Mouse (Mus musculus): ENCODE measurements around the gene Rnf144b. TPM values are rescaled to one million over a fixed set of nuclear protein-coding genes. Genes with fewer than 3 reads are reported as not detected.

Gene Rnf144b
- total RNA-seq, 2 experiments from 2014 or later, result 0.46 to 0.89 TPM

GRCm38 (mm10) chr13:47116000-47116399 is 6.5 kb upstream of the Rnf144b start:
- no peak for ATAC-seq (replicated peaks; ENCODE audit: low FRiP score, low TSS enrichment, poor library complexity, severe bottlenecking)

DNA sequence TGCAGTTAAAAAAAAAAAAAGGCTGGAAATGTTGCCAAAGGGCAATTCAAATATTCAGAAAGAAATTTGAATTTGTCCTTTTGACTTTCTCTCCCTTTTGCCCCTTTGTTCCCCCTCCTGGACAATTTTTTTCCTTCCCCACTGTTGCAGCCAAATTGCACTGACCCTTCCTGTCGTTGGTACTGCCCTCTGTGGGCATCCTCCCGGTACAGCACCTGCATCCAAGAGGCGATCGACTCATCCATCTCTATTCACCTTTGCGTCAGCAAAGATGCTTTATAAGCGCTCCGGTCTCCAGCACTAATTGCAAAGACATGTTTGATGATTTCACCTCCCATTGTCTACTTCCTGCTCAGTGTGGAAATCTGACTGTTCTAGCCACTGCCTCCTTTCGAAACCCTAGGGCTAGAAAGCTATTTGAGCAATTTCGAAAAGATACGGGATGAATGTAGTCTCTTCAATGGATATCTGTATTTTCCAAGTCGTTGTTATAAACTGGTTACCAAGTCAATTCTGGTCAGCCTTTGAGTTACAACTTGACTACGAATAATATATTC is 1.0 kb upstream of the Rnf144b start:
- ATAC-seq (replicated peaks; ENCODE audit: low FRiP score, low TSS enrichment, poor library complexity, severe bottlenecking), result no peak

- ATAC-seq (replicated peaks; ENCODE audit: low FRiP score, low TSS enrichment, poor library complexity, severe bottlenecking), result no peak
These were observed 2.0 kb downstream of the Rnf144b start for GRCm38 (mm10) chr13:47124449-47124848.

GRCm38 (mm10) chr13:47124986-47125385 is 2.5 kb downstream of the Rnf144b start:
- no peak for ATAC-seq (replicated peaks; ENCODE audit: low FRiP score, low TSS enrichment, poor library complexity, severe bottlenecking)

- no peak for ATAC-seq (replicated peaks; ENCODE audit: low FRiP score, low TSS enrichment, poor library complexity, severe bottlenecking)
These were observed 3.1 kb downstream of the Rnf144b start for GRCm38 (mm10) chr13:47125595-47125994.

- no peak for ATAC-seq (replicated peaks; ENCODE audit: low FRiP score, low TSS enrichment, poor library complexity, severe bottlenecking)
These were observed 6.6 kb downstream of the Rnf144b start for GRCm38 (mm10) chr13:47129090-47129489.

DNA sequence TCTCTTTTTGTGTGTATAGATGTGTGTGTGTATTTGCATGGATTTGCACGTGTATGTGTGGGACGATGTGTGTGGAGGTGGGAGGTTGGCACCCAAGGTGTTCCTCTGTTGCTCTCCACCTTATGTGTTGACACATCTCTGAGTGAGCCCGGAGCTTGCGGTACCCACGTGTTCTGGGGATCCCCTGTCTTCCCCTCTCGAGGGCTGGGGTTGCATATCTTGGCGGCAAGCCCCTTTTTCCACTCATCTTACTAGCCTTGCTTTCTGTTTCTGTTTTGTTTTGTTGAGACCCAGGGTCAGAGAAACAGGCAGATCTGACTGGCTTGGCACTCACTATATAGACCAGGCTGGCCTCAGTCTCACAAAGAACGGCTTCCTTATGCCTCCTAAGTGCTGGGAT is 10.6 kb downstream of the Rnf144b start:
- ATAC-seq (replicated peaks; ENCODE audit: low FRiP score, low TSS enrichment, poor library complexity, severe bottlenecking), result no peak

DNA sequence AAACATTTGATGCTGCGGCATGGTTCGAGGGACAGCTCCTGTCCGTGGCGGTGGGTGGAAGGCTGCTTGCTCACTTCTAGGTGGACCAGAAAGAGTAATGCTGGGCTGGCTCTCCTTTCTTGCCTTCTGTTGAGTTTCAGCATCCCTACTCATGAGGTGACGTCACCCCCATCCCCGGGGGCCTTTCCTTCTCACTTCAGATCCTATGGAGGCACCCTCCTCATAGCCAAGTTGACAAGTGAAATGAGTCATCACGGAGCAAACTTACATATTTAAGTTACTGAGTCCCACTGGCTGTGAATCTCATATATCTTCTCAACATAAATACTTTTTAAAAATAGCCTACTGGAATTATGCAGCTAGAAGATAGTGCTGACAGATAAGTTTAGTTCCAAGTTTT is 12.4 kb downstream of the Rnf144b start:
- no peak for ATAC-seq (replicated peaks; ENCODE audit: low FRiP score, low TSS enrichment, poor library complexity, severe bottlenecking)

GRCm38 (mm10) chr13:47135741-47136140 is 13.3 kb downstream of the Rnf144b start:
- ATAC-seq (replicated peaks; ENCODE audit: low FRiP score, low TSS enrichment, poor library complexity, severe bottlenecking), result no peak

DNA sequence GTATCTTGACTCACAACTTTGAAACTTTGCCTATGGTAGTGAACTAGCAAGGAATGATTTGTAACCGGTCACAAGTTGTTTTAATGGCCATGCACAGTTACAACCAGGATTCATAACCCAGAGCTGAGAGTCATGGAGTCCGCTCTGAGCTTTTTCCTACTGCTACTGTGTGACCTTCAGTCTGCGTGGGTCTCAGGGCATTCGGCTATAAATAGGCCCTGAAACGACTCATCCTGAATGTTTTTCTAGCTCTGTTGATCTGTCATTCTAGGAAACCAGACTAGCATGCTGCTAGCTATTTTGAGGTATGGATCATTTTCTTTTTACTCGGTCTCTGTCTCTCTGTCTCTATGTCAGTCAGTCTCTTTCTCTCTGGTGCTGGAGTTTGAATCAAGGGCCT is 20.3 kb downstream of the Rnf144b start:
- no peak for ATAC-seq (replicated peaks; ENCODE audit: low FRiP score, low TSS enrichment, poor library complexity, severe bottlenecking)

DNA sequence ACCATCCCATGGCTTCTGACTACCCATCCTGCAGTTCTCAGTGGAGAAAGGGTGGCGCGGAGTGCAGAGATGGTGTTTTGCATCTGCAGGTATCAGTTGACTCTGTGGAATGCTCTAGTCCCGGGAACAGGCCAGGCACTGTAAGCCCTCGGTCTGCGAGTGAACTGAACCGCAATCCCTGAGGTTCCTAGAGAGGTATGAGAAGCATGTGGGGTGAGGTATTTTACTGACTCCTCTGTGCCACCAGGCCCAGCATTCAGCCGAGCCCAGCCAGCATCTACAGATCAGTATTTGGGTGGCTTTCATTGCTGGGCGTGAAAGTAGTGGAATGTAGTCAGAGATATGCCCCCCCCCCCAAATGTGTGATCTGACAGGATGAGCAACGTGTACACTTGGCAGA is 23.5 kb downstream of the Rnf144b start:
- no peak for ATAC-seq (replicated peaks; ENCODE audit: low FRiP score, low TSS enrichment, poor library complexity, severe bottlenecking)

GRCm38 (mm10) chr13:47146388-47146787 is 23.9 kb downstream of the Rnf144b start:
- ATAC-seq (replicated peaks; ENCODE audit: low FRiP score, low TSS enrichment, poor library complexity, severe bottlenecking), result no peak

DNA sequence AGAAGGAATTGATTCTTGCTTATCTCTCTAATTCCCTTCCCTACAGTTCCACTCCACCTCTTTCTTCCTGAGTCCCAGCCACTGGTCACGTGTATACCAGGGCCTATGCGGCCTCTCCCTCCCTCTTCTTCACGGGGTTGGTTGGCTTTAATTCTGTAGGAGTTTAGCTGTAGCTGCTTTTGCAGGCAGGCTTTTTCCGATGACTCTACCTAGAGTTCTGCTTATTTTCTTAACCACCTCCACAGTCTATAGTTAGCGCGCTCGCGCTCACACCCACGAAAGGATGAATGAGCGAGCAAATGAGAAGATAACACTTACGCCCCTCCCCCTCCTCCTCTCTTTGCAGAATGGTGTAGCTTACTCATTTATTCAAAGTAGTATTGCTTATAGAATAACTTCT is 26.1 kb downstream of the Rnf144b start:
- ATAC-seq (replicated peaks; ENCODE audit: low FRiP score, low TSS enrichment, poor library complexity, severe bottlenecking), result no peak

DNA sequence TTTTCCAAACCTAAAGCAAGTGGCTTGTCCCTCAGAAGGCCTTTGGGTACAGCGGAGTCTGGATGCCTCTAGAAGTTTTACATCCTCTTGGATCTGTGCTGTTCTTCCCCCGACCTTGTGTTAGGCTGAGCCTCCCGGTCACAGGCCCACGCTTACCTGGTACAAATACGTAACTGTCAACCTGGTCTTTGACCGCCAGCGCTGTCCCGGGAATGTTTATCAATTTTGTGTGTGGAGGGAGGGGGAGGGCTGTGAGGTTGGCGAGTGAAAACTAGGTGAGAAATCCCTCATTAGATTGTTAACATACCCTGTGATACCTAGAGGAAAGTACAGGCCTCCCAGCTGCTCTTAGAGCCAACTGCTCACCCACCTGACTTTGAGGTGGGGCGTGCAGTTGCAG is 27.5 kb downstream of the Rnf144b start:
- ATAC-seq (replicated peaks; ENCODE audit: low FRiP score, low TSS enrichment, poor library complexity, severe bottlenecking), result no peak

DNA sequence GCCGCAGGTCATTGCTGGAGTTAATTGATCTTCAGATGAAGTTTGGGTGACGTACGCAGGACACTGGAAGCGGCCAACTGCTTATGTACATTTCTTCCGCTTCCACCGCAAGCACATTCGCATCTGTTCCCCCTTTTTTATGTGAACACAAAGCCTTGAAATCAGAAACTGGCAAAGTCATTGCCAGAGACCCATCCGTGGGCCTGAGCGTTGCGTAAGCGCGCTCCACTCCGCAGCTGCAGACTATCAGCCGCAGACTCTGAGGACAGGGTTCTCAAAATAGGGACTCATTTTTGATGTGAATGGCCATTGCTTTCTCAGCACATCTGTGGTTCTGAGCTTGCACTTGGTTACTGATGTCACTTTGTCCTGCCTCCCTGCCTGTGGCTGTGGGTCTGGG is 28.6 kb downstream of the Rnf144b start:
- no peak for ATAC-seq (replicated peaks; ENCODE audit: low FRiP score, low TSS enrichment, poor library complexity, severe bottlenecking)

DNA sequence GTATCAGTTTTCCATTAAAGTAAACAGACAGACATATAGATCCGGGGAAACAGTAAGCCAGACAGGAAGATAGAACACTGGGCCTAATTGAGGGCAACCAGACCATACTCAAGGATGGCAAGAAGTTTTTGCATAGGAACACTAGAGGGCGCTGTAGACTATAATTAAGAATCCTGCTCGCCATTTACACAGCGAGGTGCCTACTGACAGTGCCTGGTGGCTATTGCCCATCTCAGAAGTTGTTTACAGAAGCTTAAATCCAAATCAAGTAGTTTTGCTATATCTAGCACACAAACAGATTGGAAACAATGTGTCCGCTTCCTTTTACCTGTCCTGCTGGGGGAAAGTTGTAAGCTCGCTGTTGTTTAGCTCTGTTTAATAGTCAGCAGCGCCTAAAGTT is 29.9 kb downstream of the Rnf144b start:
- peak; percentile 87 for ATAC-seq (replicated peaks; ENCODE audit: low FRiP score, low TSS enrichment, poor library complexity, severe bottlenecking)

GRCm38 (mm10) chr13:47153206-47153605 is 30.8 kb downstream of the Rnf144b start:
- no peak for ATAC-seq (replicated peaks; ENCODE audit: low FRiP score, low TSS enrichment, poor library complexity, severe bottlenecking)

DNA sequence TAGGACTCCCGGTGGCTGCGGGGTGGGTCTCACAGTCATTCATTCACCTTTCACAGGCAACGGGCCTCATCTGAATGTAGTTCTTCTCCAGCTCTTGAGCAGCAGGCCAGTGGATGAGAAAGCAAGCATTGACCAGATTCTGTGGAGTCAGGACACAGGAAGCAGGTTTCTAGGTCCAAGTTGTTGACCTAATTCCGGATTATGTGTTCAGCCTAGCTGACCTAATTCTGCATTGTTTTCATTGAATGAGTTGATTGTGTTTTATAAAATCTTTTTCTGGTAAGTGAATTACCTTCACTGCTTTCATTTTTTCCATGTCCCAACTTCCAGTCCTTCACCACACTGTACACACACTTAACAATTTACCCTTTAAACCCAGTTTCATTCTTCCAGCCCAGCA is 32.4 kb downstream of the Rnf144b start:
- no peak for ATAC-seq (replicated peaks; ENCODE audit: low FRiP score, low TSS enrichment, poor library complexity, severe bottlenecking)

- no peak for ATAC-seq (replicated peaks; ENCODE audit: low FRiP score, low TSS enrichment, poor library complexity, severe bottlenecking)
These were observed 34.4 kb downstream of the Rnf144b start for GRCm38 (mm10) chr13:47156841-47157240.

DNA sequence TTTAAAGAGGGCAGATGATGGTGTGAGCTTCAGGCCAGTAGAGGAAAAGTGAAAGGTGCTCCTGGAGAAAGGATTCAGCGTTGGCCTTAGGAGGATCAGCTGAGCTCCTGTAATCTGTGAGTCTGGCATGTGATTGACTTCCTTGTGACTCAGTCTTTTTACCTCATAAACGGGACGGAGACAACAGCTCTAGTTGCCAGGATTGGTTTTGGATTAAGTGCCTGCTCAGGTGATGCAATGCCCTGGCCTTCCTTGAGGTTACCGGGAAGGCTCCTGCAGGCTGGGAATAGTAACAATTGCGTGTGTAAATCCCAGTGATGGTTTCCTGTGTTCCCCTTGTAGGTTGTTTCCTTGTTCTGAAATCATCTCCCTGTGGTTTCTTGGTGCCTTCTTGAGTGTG is 39.5 kb downstream of the Rnf144b start:
- no peak for ATAC-seq (replicated peaks; ENCODE audit: low FRiP score, low TSS enrichment, poor library complexity, severe bottlenecking)

DNA sequence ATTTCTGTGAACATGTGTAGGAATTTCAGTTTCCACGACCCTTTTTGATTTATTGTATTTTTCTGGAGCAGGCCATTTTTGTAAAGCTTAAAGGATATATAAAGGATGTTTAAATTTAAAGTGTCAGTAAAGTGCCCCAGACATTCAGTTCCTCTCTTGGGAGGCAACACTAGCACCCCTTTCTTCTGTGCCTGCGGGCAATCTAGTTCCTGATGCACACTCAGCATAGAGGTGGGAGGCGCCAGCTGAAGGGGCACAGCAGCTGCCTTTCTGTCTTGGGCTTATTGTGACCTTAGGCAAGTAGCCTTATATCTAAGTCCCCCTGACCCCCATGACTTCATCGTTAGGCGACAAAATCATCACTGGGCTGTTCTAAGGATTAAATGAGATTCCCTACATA is 42.3 kb downstream of the Rnf144b start:
- ATAC-seq (replicated peaks; ENCODE audit: low FRiP score, low TSS enrichment, poor library complexity, severe bottlenecking), result no peak

DNA sequence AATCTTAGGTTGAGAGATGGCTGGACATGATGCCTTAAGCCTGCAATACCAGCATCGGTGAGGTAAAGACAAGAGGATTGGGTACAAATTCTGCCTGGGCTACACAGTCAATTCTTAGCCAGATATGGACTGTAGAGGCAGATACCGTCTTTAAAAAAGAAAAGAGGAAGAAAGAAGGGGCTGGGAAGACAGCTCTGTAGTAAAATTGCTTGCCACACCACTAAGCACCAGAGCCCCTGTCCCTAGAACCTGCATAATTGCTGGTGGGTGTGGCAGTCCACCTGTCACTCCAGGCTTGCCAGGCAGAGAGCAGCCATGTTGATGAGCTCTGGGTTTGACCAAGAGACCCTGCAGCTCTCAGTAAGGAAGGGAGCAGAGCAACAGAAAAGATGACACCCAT is 42.8 kb downstream of the Rnf144b start:
- ATAC-seq (replicated peaks; ENCODE audit: low FRiP score, low TSS enrichment, poor library complexity, severe bottlenecking), result no peak

Measured in megakaryocyte-erythroid progenitor cell, adult 5-6 weeks (primary cell).